Mouse (Mus musculus) CH12.LX (cell line): ENCODE data around the gene Aurkaip1.

Experiments
- BHLHE40 ChIP-seq: IDR thresholded peaks from 2 replicates; pipeline ENCODE4 v1.6.1; 2011; ENCODE audit warnings: mild to moderate bottlenecking, low read depth, low read length, improper control_type of control experiment
- CTCF ChIP-seq, 2 experiments: IDR thresholded peaks in 1 of 2; conservative IDR thresholded peaks in 1 of 2; 2 replicates each; pipeline ENCODE4 v1.5.1; 2011 to 2012; ENCODE audit warnings: low read depth in 2 of 2, low read length in 2 of 2, improper control_type of control experiment in 1 of 2, inconsistent platforms in 1 of 2, mild to moderate bottlenecking in 1 of 2, moderate library complexity in 1 of 2
- ELF1 ChIP-seq: IDR thresholded peaks from 2 replicates; pipeline ENCODE4 v1.6.1; 2014; ENCODE audit warnings: low read depth, mild to moderate bottlenecking, inconsistent platforms, low read length, improper control_type of control experiment
- EP300 ChIP-seq: IDR thresholded peaks from 2 replicates; pipeline ENCODE4 v1.6.1; 2011; ENCODE audit warnings: low read length, improper control_type of control experiment
- KAT2A ChIP-seq: IDR thresholded peaks from 2 replicates; pipeline ENCODE4 v1.6.1; 2012; ENCODE audit warnings: low read length, improper control_type of control experiment, inconsistent platforms; ENCODE audit not compliant: insufficient replicate concordance
- MAZ ChIP-seq: IDR thresholded peaks from 2 replicates; pipeline ENCODE4 v1.6.1; 2012; ENCODE audit warnings: low read depth, mild to moderate bottlenecking, inconsistent platforms, low read length, improper control_type of control experiment, moderate library complexity
- PAX5 ChIP-seq: IDR thresholded peaks from 2 replicates; pipeline ENCODE4 v1.6.1; 2012; ENCODE audit warnings: low read length, inconsistent platforms, mixed read lengths
- RCOR1 ChIP-seq: conservative IDR thresholded peaks from 2 replicates; pipeline ENCODE4 v1.6.1; 2012; ENCODE audit warnings: low read depth, mild to moderate bottlenecking, inconsistent platforms, low read length, improper control_type of control experiment
- USF1 ChIP-seq: IDR thresholded peaks from 2 replicates; pipeline ENCODE4 v1.6.1; 2014; ENCODE audit warnings: low read depth, mild to moderate bottlenecking, inconsistent platforms, low read length, improper control_type of control experiment
- USF2 ChIP-seq: conservative IDR thresholded peaks from 2 replicates; pipeline ENCODE4 v1.6.1; 2011; ENCODE audit warnings: low read depth, low read length, improper control_type of control experiment
- ZC3H11A ChIP-seq: IDR thresholded peaks from 2 replicates; pipeline ENCODE4 v1.6.1; 2012; ENCODE audit warnings: low read depth, mild to moderate bottlenecking, inconsistent platforms, low read length, improper control_type of control experiment
- ZNF384 ChIP-seq: IDR thresholded peaks from 2 replicates; pipeline ENCODE4 v1.6.1; 2012; ENCODE audit warnings: low read depth, low read length, improper control_type of control experiment, inconsistent platforms

DNA sequence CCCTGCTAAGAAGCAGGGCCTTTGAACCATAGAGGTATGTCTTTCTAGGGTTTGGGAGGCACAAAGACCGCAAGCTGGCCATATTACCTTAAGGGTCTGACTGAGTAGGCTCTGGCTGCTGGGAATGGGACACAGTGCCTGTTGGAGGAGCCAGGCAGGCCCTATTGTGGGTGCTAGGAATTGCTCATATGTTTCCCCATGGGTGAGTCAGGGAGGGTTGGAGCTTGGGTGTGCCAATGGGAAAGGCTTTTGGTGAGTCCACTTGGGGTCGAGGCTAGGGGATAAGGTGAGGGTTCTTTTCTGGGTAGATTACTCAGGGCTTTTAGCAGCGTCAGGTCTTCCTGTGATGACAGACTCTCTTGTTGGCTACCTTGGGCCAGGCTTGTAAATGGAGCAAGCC lies 20.3 kb downstream of the Aurkaip1 start:
- TF ChIP-seq ZC3H11A (no peak), BHLHE40 (no peak), USF1 (no peak), CTCF (conservative IDR thresholded peaks at IDR 0.05 in 1 of 2, IDR thresholded peaks at IDR 0.05 in 1 of 2; ENCODE audit: low read depth in 2 of 2, low read length in 2 of 2) (no peak), EP300 (no peak), ELF1 (no peak), MAZ (no peak), RCOR1 (no peak), KAT2A (no peak), PAX5 (no peak), USF2 (no peak), ZNF384 (no peak)
